Mouse (Mus musculus): Measurements from ENCODE around the gene Il1r2. TPM values are rescaled to one million over a fixed set of nuclear protein-coding genes. Genes with fewer than 3 reads are reported as not detected.

Gene Il1r2
- polyA plus RNA-seq, 1 experiment from 2014 or later, result 1.3 TPM

DNA sequence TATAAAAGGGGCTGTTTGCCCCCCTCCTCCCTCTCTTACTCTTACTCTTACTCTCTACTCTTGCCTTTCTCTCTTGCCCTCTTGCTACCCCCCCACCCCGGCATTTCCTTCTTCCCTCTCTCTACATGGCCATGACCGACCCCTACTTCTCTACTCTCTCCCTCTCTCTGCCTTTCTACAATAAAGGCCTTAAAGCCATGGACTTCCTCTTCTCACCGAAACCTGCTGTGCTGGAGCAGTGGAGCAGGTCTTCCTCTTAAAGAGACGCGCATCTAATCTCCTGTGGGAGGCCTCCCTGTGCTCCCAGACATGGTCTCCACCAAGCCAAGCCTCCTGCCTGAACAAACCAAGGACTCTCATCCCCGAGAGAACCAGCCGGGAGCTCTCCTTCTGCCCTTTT lies 18.8 kb upstream of the Il1r2 start:
- Histone ChIP-seq H3K4me1 (replicated peaks; ENCODE audit: control insufficient read depth, insufficient read depth, low read length) (no peaks in the 10 kb centered on the region), H3K9me3 (ENCODE audit: control insufficient read depth, low read length) (no peaks in the 10 kb centered on the region), H3K27me3 (replicated peaks; ENCODE audit: control insufficient read depth, insufficient read depth, low read length) (no peaks in the 10 kb centered on the region), H3K4me2 (ENCODE audit: low read length) (no peak overlapping the region), H3K27ac (ENCODE audit: low read depth) (no peak overlapping the region), H3K4me3 (ENCODE audit: low read depth, low read length) (no peak overlapping the region), H3K9ac (ENCODE audit: low read length) (no peak overlapping the region), H3K36me3 (ENCODE audit: control insufficient read depth, insufficient read depth, low read length) (no peaks in the 10 kb centered on the region)
- ATAC-seq (replicated peaks; ENCODE audit: low FRiP score, low TSS enrichment, low read depth), result no peak
- no peak for DNase-seq (ENCODE audit: low spot score)
- 86% methylated on average over 7 of the region's 7 CpGs for WGBS

DNA sequence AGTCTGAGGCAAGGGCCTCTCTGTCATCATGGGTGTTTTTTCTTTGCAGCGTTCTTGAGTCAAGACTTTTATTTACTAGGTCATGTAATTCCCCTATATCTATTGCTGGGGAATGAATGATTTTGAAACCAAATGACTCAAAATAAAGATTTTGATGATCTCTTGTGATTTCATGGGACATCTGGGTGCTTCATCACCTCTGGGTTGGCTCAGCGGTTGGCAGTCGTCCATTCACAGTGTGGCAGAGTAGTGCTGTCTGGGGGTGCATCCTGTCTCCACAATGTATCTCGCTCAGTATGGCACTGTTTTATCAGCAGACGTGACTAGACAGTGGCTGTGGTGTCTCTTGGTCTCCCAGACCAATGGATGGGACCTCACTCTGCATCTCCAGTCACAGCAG lies 17.9 kb upstream of the Il1r2 start:
- DNase-seq (ENCODE audit: low spot score), result no peak
- H3K9ac ChIP-seq (ENCODE audit: low read length), result no peak overlapping the region
- no peak for ATAC-seq (replicated peaks; ENCODE audit: low FRiP score, low TSS enrichment, low read depth)
- H3K4me3 ChIP-seq (ENCODE audit: low read depth, low read length), result no peak overlapping the region
- no peak overlapping the region for H3K27ac ChIP-seq (ENCODE audit: low read depth)
- H3K36me3 ChIP-seq (ENCODE audit: control insufficient read depth, insufficient read depth, low read length), result no peaks in the 10 kb centered on the region
- no peak overlapping the region for H3K4me2 ChIP-seq (ENCODE audit: low read length)
- no peaks in the 10 kb centered on the region for H3K4me1 ChIP-seq (replicated peaks; ENCODE audit: control insufficient read depth, insufficient read depth, low read length)
- H3K9me3 ChIP-seq (ENCODE audit: control insufficient read depth, low read length), result no peaks in the 10 kb centered on the region
- no peaks in the 10 kb centered on the region for H3K27me3 ChIP-seq (replicated peaks; ENCODE audit: control insufficient read depth, insufficient read depth, low read length)
- 92% methylated on average over 5 of the region's 5 CpGs for WGBS

GRCm38 (mm10) chr1:40057351-40057750 lies 16.5 kb upstream of the Il1r2 start:
- DNase-seq (ENCODE audit: low spot score) (no peak), ATAC-seq (replicated peaks; ENCODE audit: low FRiP score, low TSS enrichment, low read depth) (no peak)
- Histone ChIP-seq H3K4me3 (ENCODE audit: low read depth, low read length) (no peak overlapping the region), H3K4me1 (replicated peaks; ENCODE audit: control insufficient read depth, insufficient read depth, low read length) (no peaks in the 10 kb centered on the region), H3K9me3 (ENCODE audit: control insufficient read depth, low read length) (no peaks in the 10 kb centered on the region), H3K27me3 (replicated peaks; ENCODE audit: control insufficient read depth, insufficient read depth, low read length) (no peaks in the 10 kb centered on the region), H3K4me2 (ENCODE audit: low read length) (no peak overlapping the region), H3K27ac (ENCODE audit: low read depth) (no peak overlapping the region), H3K9ac (ENCODE audit: low read length) (no peak overlapping the region), H3K36me3 (ENCODE audit: control insufficient read depth, insufficient read depth, low read length) (no peaks in the 10 kb centered on the region)
- 57% methylated on average over 5 of the region's 5 CpGs for WGBS

DNA sequence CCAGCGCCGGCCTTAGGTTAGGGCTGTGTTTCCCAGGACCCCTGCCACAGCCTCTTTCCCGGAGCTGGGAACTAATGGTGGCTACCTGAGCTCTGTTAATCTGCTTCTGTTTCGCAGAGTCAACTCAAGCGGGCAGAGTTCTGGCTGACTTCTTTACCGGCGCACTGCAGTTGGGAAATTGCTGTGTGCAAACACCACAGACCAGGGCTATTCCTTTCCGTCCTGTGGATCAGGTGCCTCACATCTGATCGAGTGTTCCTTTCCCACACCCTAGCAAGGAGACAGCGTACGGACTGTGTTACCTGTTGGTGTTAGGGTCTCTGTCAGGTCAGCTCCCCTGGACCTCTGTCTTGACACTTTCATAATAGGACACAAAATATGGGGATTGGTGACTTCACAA lies 15.9 kb upstream of the Il1r2 start:
- H3K4me1 ChIP-seq (replicated peaks; ENCODE audit: control insufficient read depth, insufficient read depth, low read length), result no peaks in the 10 kb centered on the region
- 51% methylated on average over 11 of the region's 11 CpGs for WGBS
- no peak overlapping the region for H3K27ac ChIP-seq (ENCODE audit: low read depth)
- H3K36me3 ChIP-seq (ENCODE audit: control insufficient read depth, insufficient read depth, low read length), result no peaks in the 10 kb centered on the region
- ATAC-seq (replicated peaks; ENCODE audit: low FRiP score, low TSS enrichment, low read depth) (no peak), DNase-seq (ENCODE audit: low spot score) (no peak)
- no peak overlapping the region for H3K4me2 ChIP-seq (ENCODE audit: low read length)
- H3K4me3 ChIP-seq (ENCODE audit: low read depth, low read length), result no peak overlapping the region
- H3K9me3 ChIP-seq (ENCODE audit: control insufficient read depth, low read length), result no peaks in the 10 kb centered on the region
- no peaks in the 10 kb centered on the region for H3K27me3 ChIP-seq (replicated peaks; ENCODE audit: control insufficient read depth, insufficient read depth, low read length)
- H3K9ac ChIP-seq (ENCODE audit: low read length), result no peak overlapping the region

DNA sequence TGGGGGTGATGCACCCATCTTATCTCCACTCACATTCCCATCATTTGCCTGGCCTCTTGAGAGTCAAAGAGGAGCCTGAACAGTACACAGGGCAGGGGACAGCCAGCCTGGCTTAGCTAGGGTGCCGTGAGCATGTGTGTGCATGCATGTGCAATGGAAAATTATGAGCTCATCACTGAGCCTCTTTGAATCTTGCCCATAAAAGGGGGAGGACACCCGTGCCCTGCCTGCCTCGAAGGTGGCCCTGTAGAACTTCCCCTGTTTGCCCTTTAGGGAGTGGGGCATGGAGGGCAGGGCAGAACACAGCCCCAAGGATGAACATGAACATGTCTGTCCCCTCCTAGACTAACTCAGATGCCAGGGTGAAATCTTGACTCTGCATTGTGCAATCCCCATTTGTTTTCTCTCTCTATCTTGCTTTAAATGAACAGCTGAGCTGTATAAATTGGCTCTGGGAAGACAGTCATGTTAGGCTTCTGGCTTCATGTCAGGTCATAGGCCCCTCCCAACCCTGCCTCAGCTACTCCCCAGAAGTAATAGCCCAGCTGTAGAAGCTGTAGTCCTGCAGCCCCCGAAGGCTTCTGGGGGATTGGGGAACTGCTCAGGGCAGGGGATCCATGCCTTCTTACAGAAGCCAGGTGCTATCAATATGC lies 14.6 kb upstream of the Il1r2 start:
- H3K9ac ChIP-seq (ENCODE audit: low read length), result no peak overlapping the region
- 75% methylated on average over 4 of the region's 4 CpGs for WGBS
- H3K27ac ChIP-seq (ENCODE audit: low read depth), result no peak overlapping the region
- no peaks in the 10 kb centered on the region for H3K4me1 ChIP-seq (replicated peaks; ENCODE audit: control insufficient read depth, insufficient read depth, low read length)
- DNase-seq (ENCODE audit: low spot score) (no peak), ATAC-seq (replicated peaks; ENCODE audit: low FRiP score, low TSS enrichment, low read depth) (no peak)
- H3K4me2 ChIP-seq (ENCODE audit: low read length), result no peak overlapping the region
- no peaks in the 10 kb centered on the region for H3K9me3 ChIP-seq (ENCODE audit: control insufficient read depth, low read length)
- H3K36me3 ChIP-seq (ENCODE audit: control insufficient read depth, insufficient read depth, low read length), result no peaks in the 10 kb centered on the region
- H3K4me3 ChIP-seq (ENCODE audit: low read depth, low read length), result no peak overlapping the region
- no peaks in the 10 kb centered on the region for H3K27me3 ChIP-seq (replicated peaks; ENCODE audit: control insufficient read depth, insufficient read depth, low read length)

- no peak overlapping the region for H3K9ac ChIP-seq (ENCODE audit: low read length)
- no peaks in the 10 kb centered on the region for H3K36me3 ChIP-seq (ENCODE audit: control insufficient read depth, insufficient read depth, low read length)
- DNase-seq (ENCODE audit: low spot score) (no peak), ATAC-seq (replicated peaks; ENCODE audit: low FRiP score, low TSS enrichment, low read depth) (no peak)
- no peaks in the 10 kb centered on the region for H3K27me3 ChIP-seq (replicated peaks; ENCODE audit: control insufficient read depth, insufficient read depth, low read length)
- no peak overlapping the region for H3K4me2 ChIP-seq (ENCODE audit: low read length)
- H3K4me3 ChIP-seq (ENCODE audit: low read depth, low read length), result no peak overlapping the region
- H3K9me3 ChIP-seq (ENCODE audit: control insufficient read depth, low read length), result no peaks in the 10 kb centered on the region
- H3K4me1 ChIP-seq (replicated peaks; ENCODE audit: control insufficient read depth, insufficient read depth, low read length), result no peaks in the 10 kb centered on the region
- WGBS, result 53% methylated on average over 9 of the region's 9 CpGs
- H3K27ac ChIP-seq (ENCODE audit: low read depth), result no peak overlapping the region
Measured at GRCm38 (mm10) chr1:40061359-40061758, 12.5 kb upstream of the Il1r2 start.

DNA sequence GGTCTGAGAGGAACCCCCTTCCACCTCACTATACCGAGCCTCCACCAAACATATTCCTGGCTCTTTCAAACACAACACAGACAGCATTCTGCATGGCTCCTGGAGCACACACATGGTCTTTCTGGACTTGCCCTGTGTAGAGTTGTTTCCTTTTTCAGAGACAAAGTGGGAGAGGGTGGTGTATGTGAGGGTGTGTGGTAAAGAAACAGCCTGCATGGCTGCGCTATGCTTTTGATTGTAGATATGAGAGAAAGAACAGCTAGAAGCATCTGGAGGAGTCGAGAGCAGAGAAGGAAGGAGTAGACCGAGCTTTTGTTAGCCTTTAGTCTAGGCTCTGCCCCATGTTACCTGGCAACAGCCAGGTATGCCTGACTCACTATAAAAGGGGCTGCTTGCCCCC lies 10.5 kb upstream of the Il1r2 start:
- H3K36me3 ChIP-seq (ENCODE audit: control insufficient read depth, insufficient read depth, low read length), result no peaks in the 10 kb centered on the region
- no peak overlapping the region for H3K4me2 ChIP-seq (ENCODE audit: low read length)
- DNase-seq (ENCODE audit: low spot score), result no peak
- H3K4me1 ChIP-seq (replicated peaks; ENCODE audit: control insufficient read depth, insufficient read depth, low read length), result no peaks in the 10 kb centered on the region
- no peak overlapping the region for H3K9ac ChIP-seq (ENCODE audit: low read length)
- ATAC-seq (replicated peaks; ENCODE audit: low FRiP score, low TSS enrichment, low read depth), result no peak
- no peaks in the 10 kb centered on the region for H3K9me3 ChIP-seq (ENCODE audit: control insufficient read depth, low read length)
- H3K27ac ChIP-seq (ENCODE audit: low read depth), result no peak overlapping the region
- WGBS, result 59% methylated on average over 4 of the region's 4 CpGs
- H3K4me3 ChIP-seq (ENCODE audit: low read depth, low read length), result no peak overlapping the region
- no peaks in the 10 kb centered on the region for H3K27me3 ChIP-seq (replicated peaks; ENCODE audit: control insufficient read depth, insufficient read depth, low read length)

DNA sequence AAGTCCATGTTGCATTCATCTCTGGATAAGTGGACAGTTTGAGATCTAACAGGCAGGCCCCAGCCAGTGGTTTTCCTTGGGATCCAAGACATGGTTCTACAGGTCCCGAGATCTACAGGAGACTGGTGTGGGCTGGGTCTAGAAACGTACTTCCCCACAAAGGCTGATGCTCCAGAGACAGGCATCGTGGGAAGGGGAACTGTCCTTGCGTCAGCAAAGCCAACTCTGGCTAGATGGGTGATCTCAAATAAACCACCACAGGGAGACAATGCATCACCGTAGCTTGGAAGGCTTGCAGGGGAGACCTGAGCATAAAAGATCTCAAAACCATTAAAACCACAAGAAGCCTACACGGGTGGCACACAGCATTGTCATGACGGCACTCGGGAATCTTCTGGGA lies 9.4 kb upstream of the Il1r2 start:
- DNase-seq (ENCODE audit: low spot score), result no peak
- no peaks in the 10 kb centered on the region for H3K27me3 ChIP-seq (replicated peaks; ENCODE audit: control insufficient read depth, insufficient read depth, low read length)
- no peak overlapping the region for H3K9ac ChIP-seq (ENCODE audit: low read length)
- H3K27ac ChIP-seq (ENCODE audit: low read depth), result no peak overlapping the region
- no peaks in the 10 kb centered on the region for H3K9me3 ChIP-seq (ENCODE audit: control insufficient read depth, low read length)
- H3K4me3 ChIP-seq (ENCODE audit: low read depth, low read length), result no peak overlapping the region
- H3K4me1 ChIP-seq (replicated peaks; ENCODE audit: control insufficient read depth, insufficient read depth, low read length), result no peaks in the 10 kb centered on the region
- H3K4me2 ChIP-seq (ENCODE audit: low read length), result no peak overlapping the region
- no peaks in the 10 kb centered on the region for H3K36me3 ChIP-seq (ENCODE audit: control insufficient read depth, insufficient read depth, low read length)
- WGBS, result 84% methylated on average over 8 of the region's 8 CpGs
- no peak for ATAC-seq (replicated peaks; ENCODE audit: low FRiP score, low TSS enrichment, low read depth)

DNA sequence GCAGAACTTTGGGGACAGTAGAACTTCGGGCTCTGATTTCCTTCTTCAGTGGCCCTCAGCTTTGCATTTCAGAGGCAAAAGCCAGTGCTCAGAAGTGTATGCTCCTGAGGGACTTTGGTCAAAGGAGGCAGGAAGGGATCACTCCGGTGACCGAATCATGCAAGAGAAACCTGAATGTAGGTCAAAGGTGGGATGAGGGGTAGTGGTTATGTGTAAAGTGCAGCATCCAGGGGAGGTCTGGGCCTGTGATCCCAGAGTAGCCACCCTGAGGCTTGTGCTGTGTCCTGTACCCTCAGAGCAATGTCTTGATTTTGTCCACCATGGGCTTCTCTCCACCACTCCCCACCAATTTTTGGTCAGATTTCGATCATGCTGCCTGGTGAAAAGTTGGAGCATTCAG lies 1.3 kb upstream of the Il1r2 start:
- 75% methylated on average over 4 of the region's 4 CpGs for WGBS
- Histone ChIP-seq H3K4me3 (ENCODE audit: low read depth, low read length) (no peak overlapping the region), H3K9me3 (ENCODE audit: control insufficient read depth, low read length) (no peaks in the 10 kb centered on the region), H3K36me3 (ENCODE audit: control insufficient read depth, insufficient read depth, low read length) (no peaks in the 10 kb centered on the region), H3K27me3 (replicated peaks; ENCODE audit: control insufficient read depth, insufficient read depth, low read length) (no peaks in the 10 kb centered on the region), H3K9ac (ENCODE audit: low read length) (no peak overlapping the region), H3K27ac (ENCODE audit: low read depth) (no peak overlapping the region), H3K4me1 (replicated peaks; ENCODE audit: control insufficient read depth, insufficient read depth, low read length) (no peaks in the 10 kb centered on the region), H3K4me2 (ENCODE audit: low read length) (no peak overlapping the region)
- no peak for ATAC-seq (replicated peaks; ENCODE audit: low FRiP score, low TSS enrichment, low read depth)
- DNase-seq (ENCODE audit: low spot score), result no peak

Measured in intestine, embryonic 14.5 days (tissue).